Mouse (Mus musculus) bone marrow macrophage, adult 2 months (primary cell): ENCODE results near the gene Slc25a13. TPM values are rescaled to one million over a fixed set of nuclear protein-coding genes. Genes with fewer than 3 reads are reported as not detected.

Source experiments
- H3K27ac ChIP-seq: 2 replicates; pipeline ENCODE4 v1.5.1; 2012; ENCODE audit warnings: low read depth, low read length; ENCODE audit not compliant: insufficient read depth
- H3K4me1 ChIP-seq: 2 replicates; pipeline ENCODE4 v1.6.1; 2012; ENCODE audit warnings: low read length; ENCODE audit not compliant: control insufficient read depth, insufficient read depth
- H3K4me3 ChIP-seq: 2 replicates; pipeline ENCODE4 v1.5.1; 2012; ENCODE audit warnings: mild to moderate bottlenecking, low read length, moderate library complexity; ENCODE audit not compliant: insufficient read depth
- CTCF ChIP-seq: IDR thresholded peaks from 2 replicates; pipeline ENCODE4 v1.5.1; 2012; ENCODE audit warnings: low read depth, mild to moderate bottlenecking, low read length, moderate library complexity
- POLR2A ChIP-seq: IDR thresholded peaks from 2 replicates; pipeline ENCODE4 v1.6.1; 2012; ENCODE audit warnings: mild to moderate bottlenecking, low read depth, low read length, borderline replicate concordance
- polyA plus RNA-seq: library from polyadenylated mRNA; stranded (reverse); fragments of >200 nt; gene quantifications from 2 replicates; pipeline ENCODE4 v1.2.4, GENCODE M21; 2012; ENCODE audit not compliant: missing spikeins, insufficient read depth, insufficient read length

Slc25a13 gene
- polyA plus RNA-seq, 1 experiment, result 7.8 TPM

GRCm38 (mm10) chr6:6173166-6173934, 43.6 kb downstream of the Slc25a13 start:
- H3K27ac ChIP-seq, result no peak overlapping the region
- H3K4me3 ChIP-seq, result no peak overlapping the region
- no peak for TF ChIP-seq CTCF

GRCm38 (mm10) chr6:6168566-6169134, 48.3 kb downstream of the Slc25a13 start:
- Histone ChIP-seq H3K27ac (no peak overlapping the region), H3K4me1 (peaks cover 9% of the 10 kb centered on the region), H3K4me3 (no peak overlapping the region)
- TF ChIP-seq POLR2A (no peak), CTCF (no peak)

More at GRCm38 (mm10) chr6:6173166-6173934, 43.6 kb downstream of the Slc25a13 start:
- H3K4me1 ChIP-seq, result peaks cover 9% of the 10 kb centered on the region

GRCm38 (mm10) chr6:6167339-6168126, 49.4 kb downstream of the Slc25a13 start:
- H3K4me1 ChIP-seq, result peaks cover 9% of the 10 kb centered on the region

GRCm38 (mm10) chr6:6162993-6163623, 53.9 kb downstream of the Slc25a13 start:
- H3K27ac ChIP-seq, result no peak overlapping the region
- no peak for TF ChIP-seq POLR2A

More at GRCm38 (mm10) chr6:6167339-6168126, 49.4 kb downstream of the Slc25a13 start:
- no peak for TF ChIP-seq POLR2A
- H3K4me3 ChIP-seq, result no peak overlapping the region
- H3K27ac ChIP-seq, result no peak overlapping the region

GRCm38 (mm10) chr6:6162146-6162545, 54.8 kb downstream of the Slc25a13 start:
- no peak overlapping the region for H3K27ac ChIP-seq
- TF ChIP-seq CTCF, result no peak
- TF ChIP-seq POLR2A, result no peak
- H3K4me3 ChIP-seq, result no peak overlapping the region
- H3K4me1 ChIP-seq, result no peaks in the 10 kb centered on the region

More at GRCm38 (mm10) chr6:6162993-6163623, 53.9 kb downstream of the Slc25a13 start:
- Histone ChIP-seq H3K4me1 (no peaks in the 10 kb centered on the region), H3K4me3 (no peak overlapping the region)

- Histone ChIP-seq H3K4me3 (no peak overlapping the region), H3K27ac (no peak overlapping the region), H3K4me1 (no peaks in the 10 kb centered on the region)
These were observed 56.1 kb downstream of the Slc25a13 start for GRCm38 (mm10) chr6:6160645-6161426.

GRCm38 (mm10) chr6:6159221-6159859, 57.6 kb downstream of the Slc25a13 start:
- TF ChIP-seq POLR2A (no peak), CTCF (no peak)
- Histone ChIP-seq H3K4me1 (no peaks in the 10 kb centered on the region), H3K4me3 (no peak overlapping the region), H3K27ac (no peak overlapping the region)

More at GRCm38 (mm10) chr6:6160645-6161426, 56.1 kb downstream of the Slc25a13 start:
- TF ChIP-seq POLR2A, result no peak
- TF ChIP-seq CTCF, result no peak

GRCm38 (mm10) chr6:6153426-6153825, 63.5 kb downstream of the Slc25a13 start:
- Histone ChIP-seq H3K4me1 (peaks cover 5% of the 10 kb centered on the region), H3K27ac (no peak overlapping the region), H3K4me3 (no peak overlapping the region)
- TF ChIP-seq POLR2A (no peak), CTCF (no peak)

GRCm38 (mm10) chr6:6150811-6151210, 66.2 kb downstream of the Slc25a13 start:
- H3K4me3 ChIP-seq, result no peak overlapping the region
- no peak overlapping the region for H3K27ac ChIP-seq
- TF ChIP-seq POLR2A (no peak), CTCF (no peak)
- peaks cover 5% of the 10 kb centered on the region for H3K4me1 ChIP-seq
